Mouse (Mus musculus) liver, embryonic 14.5 days (tissue): ENCODE data around the gene Hist3h2ba.
"Not testable (repeated sequence)": the region's sequence is repeated elsewhere in the genome, so short reads cannot be mapped to it uniquely, and the experiment has no call there.

ENCODE experiments used
- CTCF ChIP-seq: IDR thresholded peaks from 2 replicates; pipeline ENCODE4 v1.5.1; 2016; ENCODE audit warnings: antibody characterized with exemption, low read depth, control low read depth
- EP300 ChIP-seq: IDR thresholded peaks from 2 replicates; pipeline ENCODE4 v1.6.1; 2016; ENCODE audit warnings: antibody characterized with exemption, low read depth

GRCm38 (mm10) chr11:58954170-58954419 lies 5.4 kb downstream of the Hist3h2ba start:
- TF ChIP-seq CTCF, EP300: not testable (repeated sequence)
